Mouse (Mus musculus): ENCODE data around the gene Pdzd9. TPM values are rescaled to one million over a fixed set of nuclear protein-coding genes. Genes with fewer than 3 reads are reported as not detected.
"Not testable (repeated sequence)": the region's sequence is repeated elsewhere in the genome, so short reads cannot be mapped to it uniquely, and the experiment has no call there.

Gene Pdzd9
- 0.24 and 0.41 TPM in 2 replicates for polyA plus RNA-seq (2016; fragmentation: Nextera tagmentation; extraction: Ambion mirVana)

DNA sequence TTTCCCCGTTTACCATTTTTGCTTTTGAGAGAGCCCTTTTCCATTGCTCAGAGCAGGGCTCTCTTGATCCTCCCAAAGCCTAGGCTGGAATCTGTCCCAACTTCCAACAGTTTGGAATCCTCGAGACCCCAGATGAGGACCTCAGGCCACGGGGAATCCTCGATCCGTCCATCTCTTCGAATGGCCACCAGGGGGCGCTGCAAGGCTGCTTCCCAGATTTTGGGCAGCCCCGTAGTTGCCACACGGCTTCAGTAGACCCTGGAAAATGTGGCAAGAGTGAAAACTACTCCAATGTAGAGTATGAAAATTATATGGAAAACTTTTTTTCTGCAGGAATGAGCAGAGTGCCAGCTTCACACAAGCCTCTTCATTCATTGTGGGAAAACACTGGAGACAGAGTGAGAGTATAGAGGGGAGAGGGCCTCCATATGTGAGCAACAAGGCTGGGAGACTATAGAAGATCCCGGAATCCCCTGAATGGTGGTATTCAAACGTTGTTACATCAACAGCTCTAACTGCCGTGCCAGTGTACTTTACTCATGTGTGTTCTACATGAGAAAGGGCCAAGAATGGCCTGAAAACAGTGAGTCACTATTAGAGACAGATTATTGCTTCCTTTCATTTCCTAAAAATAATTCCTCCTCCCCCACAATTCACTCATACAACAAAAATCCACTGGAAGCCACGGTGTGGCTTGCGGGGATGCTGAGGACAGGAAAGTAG is at the start of gene Pdzd9:
TSS of gene Pdzd9 (minus strand) at position 191 of the 723 bp plus-strand sequence.
- 27% methylated on average over 14 of the region's 14 CpGs for WGBS
- no peak within 1 kb of the TSS for H3K4me3 ChIP-seq
- no peaks in the 10 kb centered on the region for H3K36me3 ChIP-seq
- no peaks in the 10 kb centered on the region for H3K27me3 ChIP-seq (ENCODE audit: low read depth, poor library complexity, severe bottlenecking)
- H3K4me1 ChIP-seq: no peaks in the 10 kb centered on the region
- peak; percentile 81 for DNase-seq (ENCODE audit: low spot score)
- H3K27ac ChIP-seq (replicated peaks): no peak within 1 kb of the TSS
- H3K9me3 ChIP-seq (replicated peaks): no peaks in the 10 kb centered on the region

DNA sequence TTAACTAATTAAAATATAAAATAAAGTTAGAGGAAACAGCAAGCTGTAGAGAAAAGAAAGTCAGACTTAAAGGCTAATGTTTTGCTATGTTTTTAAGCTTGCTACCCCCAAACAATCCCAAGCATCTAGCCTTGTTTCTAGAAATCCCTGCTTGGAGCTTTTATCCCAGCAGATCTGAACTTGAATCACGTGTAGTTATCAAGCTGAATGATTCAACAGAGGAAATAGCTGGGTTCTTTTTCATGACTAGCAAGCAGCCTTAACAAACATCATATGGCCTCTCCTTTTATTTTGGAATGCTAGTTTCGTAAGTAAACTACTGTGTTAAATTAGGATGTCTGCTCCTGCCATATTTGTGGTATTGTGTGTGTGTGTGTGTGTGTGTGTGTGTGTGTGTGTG is 47.1 kb upstream of the Pdzd9 start:
- H3K36me3 ChIP-seq: peaks cover 23% of the 10 kb centered on the region
- no peak overlapping the region for H3K27ac ChIP-seq (replicated peaks)
- no peaks in the 10 kb centered on the region for H3K9me3 ChIP-seq (replicated peaks)
- H3K4me1 ChIP-seq: peaks cover under 1% of the 10 kb centered on the region
- H3K27me3 ChIP-seq (ENCODE audit: low read depth, poor library complexity, severe bottlenecking): no peaks in the 10 kb centered on the region
- WGBS: 88% methylated on average over 2 of the region's 2 CpGs
- no peak for DNase-seq (ENCODE audit: low spot score)
- H3K4me3 ChIP-seq: no peak overlapping the region

DNA sequence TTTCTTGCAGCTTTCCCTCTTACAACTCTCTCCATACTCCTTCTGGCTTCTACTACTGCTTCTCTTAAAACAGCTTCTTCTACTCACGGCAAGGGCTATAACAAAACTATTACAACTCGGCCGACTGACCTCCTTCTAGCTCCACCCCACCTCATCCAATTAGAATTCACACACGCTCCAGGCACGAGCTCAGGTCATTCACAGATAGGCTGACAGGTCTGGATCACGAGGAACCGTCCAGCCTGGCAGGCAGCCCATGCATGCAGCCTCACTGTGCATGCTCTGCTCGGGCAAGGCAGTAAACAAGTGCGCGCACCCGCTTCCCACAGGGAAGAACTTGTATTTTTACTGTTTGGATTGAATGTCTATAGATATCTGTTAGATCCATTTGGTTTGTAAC is 43.8 kb upstream of the Pdzd9 start:
- peaks cover 11% of the 10 kb centered on the region for H3K36me3 ChIP-seq
- H3K4me3 ChIP-seq; H3K27me3 ChIP-seq (ENCODE audit: low read depth, poor library complexity, severe bottlenecking); H3K9me3 ChIP-seq (replicated peaks); DNase-seq (ENCODE audit: low spot score); H3K4me1 ChIP-seq; H3K27ac ChIP-seq (replicated peaks): not testable (repeated sequence)
- WGBS: 96% methylated on average over 11 of the region's 11 CpGs

DNA sequence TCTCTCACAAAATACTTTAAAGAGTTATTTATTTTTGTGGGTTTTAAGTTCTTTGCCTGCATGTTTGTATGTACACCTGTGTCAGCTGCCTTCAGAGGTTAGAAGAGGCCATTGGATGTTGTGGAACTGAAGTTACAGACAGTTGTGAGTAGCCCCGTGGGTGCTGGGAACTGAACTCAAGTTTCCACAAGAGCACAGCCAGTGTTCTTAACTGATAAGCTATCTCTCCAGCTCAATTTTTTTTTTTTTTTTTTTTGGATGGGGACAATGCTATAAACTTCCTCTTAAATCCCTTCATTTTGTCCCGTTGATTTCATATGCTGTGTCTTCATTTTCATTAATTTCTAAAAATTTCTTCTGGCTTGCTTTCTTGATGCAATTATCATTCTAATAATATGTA is 43.1 kb upstream of the Pdzd9 start:
- Histone ChIP-seq H3K4me1 (no peaks in the 10 kb centered on the region), H3K27me3 (ENCODE audit: low read depth, poor library complexity, severe bottlenecking) (no peaks in the 10 kb centered on the region), H3K36me3 (peaks cover 11% of the 10 kb centered on the region), H3K4me3 (no peak overlapping the region), H3K9me3 (replicated peaks) (no peaks in the 10 kb centered on the region), H3K27ac (replicated peaks) (no peak overlapping the region)
- 93% methylated on average over 2 of the region's 2 CpGs for WGBS
- DNase-seq (ENCODE audit: low spot score): no peak

DNA sequence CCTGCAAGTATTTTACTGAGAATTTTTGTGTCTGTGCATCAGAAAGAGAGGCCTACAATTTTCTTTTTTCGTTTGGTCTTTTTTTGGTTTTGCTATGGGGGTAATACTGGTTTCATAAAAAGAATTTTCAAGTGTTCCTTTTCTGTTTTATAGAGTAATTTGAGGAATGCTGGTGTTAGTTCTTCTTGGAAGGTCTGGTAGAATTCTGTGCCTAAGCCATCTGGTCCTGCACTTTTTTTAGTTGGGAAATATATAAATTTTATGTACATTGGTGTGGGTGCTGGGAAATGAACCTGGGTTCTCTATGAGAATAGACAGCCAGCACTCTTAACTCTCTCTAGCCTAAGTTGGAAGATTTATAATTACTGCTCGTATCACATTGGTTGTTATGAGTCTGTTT is 41.9 kb upstream of the Pdzd9 start:
- Histone ChIP-seq H3K4me3 (no peak overlapping the region), H3K4me1 (no peaks in the 10 kb centered on the region), H3K27ac (replicated peaks) (no peak overlapping the region), H3K27me3 (ENCODE audit: low read depth, poor library complexity, severe bottlenecking) (no peaks in the 10 kb centered on the region), H3K9me3 (replicated peaks) (no peaks in the 10 kb centered on the region), H3K36me3 (peaks cover 11% of the 10 kb centered on the region)
- WGBS: 95% methylated on average over 2 of the region's 2 CpGs
- DNase-seq (ENCODE audit: low spot score): no peak

DNA sequence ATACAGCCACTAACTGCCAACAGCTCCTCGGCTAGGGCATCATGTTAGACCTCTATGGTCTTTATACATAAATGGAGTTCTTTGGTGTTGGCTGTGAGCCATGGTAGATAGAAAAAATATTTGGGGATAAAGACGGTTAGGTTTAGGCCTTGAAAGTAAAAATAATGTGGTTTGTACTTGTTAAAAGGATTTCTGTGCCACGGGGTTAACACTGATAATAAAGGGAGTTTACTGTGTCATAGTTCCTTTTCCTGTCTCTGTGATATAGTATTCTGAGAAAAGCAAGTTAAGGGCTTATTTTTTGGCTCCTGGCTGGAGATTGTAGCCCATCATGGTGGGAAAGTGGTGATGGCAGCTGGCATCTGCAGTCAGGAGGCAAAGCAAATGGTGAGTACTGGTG is 33.7 kb upstream of the Pdzd9 start:
- no peak overlapping the region for H3K27ac ChIP-seq (replicated peaks)
- H3K9me3 ChIP-seq (replicated peaks): no peaks in the 10 kb centered on the region
- H3K4me1 ChIP-seq: no peaks in the 10 kb centered on the region
- H3K4me3 ChIP-seq: no peak overlapping the region
- DNase-seq (ENCODE audit: low spot score): no peak
- H3K36me3 ChIP-seq: no peaks in the 10 kb centered on the region
- no peaks in the 10 kb centered on the region for H3K27me3 ChIP-seq (ENCODE audit: low read depth, poor library complexity, severe bottlenecking)
- WGBS: 93% methylated on average over 3 of the region's 3 CpGs

DNA sequence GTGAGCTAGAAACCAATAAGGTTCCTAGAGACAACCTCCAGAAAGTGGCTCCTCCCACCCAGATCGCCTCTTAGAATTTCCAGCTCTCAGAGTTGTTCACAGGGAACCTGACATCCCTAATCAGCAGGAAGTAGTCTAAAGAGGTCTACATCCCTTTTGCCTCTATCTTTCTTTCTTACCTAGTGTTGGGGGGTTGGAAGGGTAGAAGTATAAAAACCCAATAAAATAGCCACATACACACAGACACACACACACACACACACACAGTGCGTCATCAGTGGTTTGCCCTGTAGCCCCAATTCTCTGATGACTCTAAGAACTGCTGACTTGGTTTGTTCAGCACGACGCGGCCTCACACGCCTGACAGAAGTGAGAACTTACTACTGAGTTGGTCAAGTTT is 29.4 kb upstream of the Pdzd9 start:
- H3K36me3 ChIP-seq: peaks cover 11% of the 10 kb centered on the region
- H3K27ac ChIP-seq (replicated peaks): no peak overlapping the region
- no peak overlapping the region for H3K4me3 ChIP-seq
- 87% methylated on average over 6 of the region's 6 CpGs for WGBS
- H3K4me1 ChIP-seq: peaks cover 10% of the 10 kb centered on the region
- H3K9me3 ChIP-seq (replicated peaks): no peaks in the 10 kb centered on the region
- no peaks in the 10 kb centered on the region for H3K27me3 ChIP-seq (ENCODE audit: low read depth, poor library complexity, severe bottlenecking)
- no peak for DNase-seq (ENCODE audit: low spot score)

DNA sequence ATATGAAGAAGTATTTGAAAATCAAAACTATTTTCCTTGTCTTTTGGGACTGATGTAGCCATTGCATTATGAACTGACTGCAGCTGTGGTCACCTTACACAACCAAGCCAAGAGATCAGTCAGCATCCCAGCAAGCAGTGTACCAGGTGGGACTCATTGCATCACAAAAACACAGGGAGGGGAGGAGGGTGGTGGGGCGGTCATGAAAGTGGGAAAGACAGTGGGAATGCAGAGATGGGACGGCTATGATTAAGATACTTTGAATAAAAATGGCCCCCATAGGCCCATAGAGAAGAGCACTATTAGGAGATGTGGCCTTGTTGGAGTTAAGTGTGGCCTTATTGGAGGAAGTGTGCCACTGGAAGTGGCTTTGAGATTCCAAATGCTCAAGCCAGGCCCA is 26.2 kb upstream of the Pdzd9 start:
- no peak for DNase-seq (ENCODE audit: low spot score)
- Histone ChIP-seq H3K27ac (replicated peaks) (no peak overlapping the region), H3K4me1 (peaks cover 10% of the 10 kb centered on the region), H3K4me3 (no peak overlapping the region), H3K9me3 (replicated peaks) (no peaks in the 10 kb centered on the region), H3K27me3 (ENCODE audit: low read depth, poor library complexity, severe bottlenecking) (no peaks in the 10 kb centered on the region), H3K36me3 (peaks cover 22% of the 10 kb centered on the region)
- WGBS: 87% methylated on average over 2 of the region's 2 CpGs

DNA sequence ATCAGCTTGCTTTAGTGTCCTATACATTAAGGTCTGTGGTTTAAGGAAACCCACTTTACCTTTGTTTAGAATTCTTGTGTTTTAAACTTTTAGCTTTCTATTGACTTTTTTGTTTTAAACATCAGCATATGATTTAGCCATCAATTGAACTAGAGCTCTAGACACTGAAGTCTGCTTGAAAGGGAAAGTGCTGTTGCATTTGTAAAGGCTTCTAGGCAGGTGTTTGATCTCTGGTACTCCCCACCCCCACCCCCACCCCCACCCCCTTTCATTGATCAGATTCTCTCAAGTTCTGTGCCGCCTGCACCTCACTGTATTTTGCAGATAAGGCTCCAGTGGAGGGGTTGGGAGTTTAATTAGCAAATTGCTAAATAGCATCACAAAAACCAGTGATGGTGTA is 25.5 kb upstream of the Pdzd9 start:
- H3K4me1 ChIP-seq: peaks cover 10% of the 10 kb centered on the region
- H3K27me3 ChIP-seq (ENCODE audit: low read depth, poor library complexity, severe bottlenecking): no peaks in the 10 kb centered on the region
- H3K9me3 ChIP-seq (replicated peaks): no peaks in the 10 kb centered on the region
- WGBS: 71% methylated on average over 1 of the region's 1 CpGs
- DNase-seq (ENCODE audit: low spot score): no peak
- H3K27ac ChIP-seq (replicated peaks): no peak overlapping the region
- peaks cover 29% of the 10 kb centered on the region for H3K36me3 ChIP-seq
- H3K4me3 ChIP-seq: no peak overlapping the region

DNA sequence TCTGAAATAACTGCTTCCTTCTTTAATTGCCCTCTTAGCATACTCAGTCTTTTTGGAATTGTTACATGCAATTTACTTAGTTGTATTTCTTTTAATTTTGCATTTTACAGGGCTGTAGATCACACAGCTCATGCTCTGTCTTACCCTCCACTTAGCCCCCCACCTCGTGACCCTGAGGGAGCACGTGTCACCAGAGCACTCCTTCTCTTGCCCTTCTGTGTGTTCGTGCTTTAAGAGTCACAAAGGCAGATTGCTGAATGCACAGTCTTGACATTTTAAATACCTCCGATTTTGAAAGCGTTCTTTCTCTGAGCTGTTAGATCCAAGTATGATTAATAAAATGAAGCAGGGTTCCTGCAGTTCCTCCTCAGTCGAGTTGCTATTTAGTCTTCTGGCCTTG is 25.1 kb upstream of the Pdzd9 start:
- H3K27me3 ChIP-seq (ENCODE audit: low read depth, poor library complexity, severe bottlenecking): no peaks in the 10 kb centered on the region
- H3K36me3 ChIP-seq: peaks cover 33% of the 10 kb centered on the region
- H3K4me1 ChIP-seq: peaks cover 10% of the 10 kb centered on the region
- H3K9me3 ChIP-seq (replicated peaks): no peaks in the 10 kb centered on the region
- DNase-seq (ENCODE audit: low spot score): no peak
- no peak overlapping the region for H3K27ac ChIP-seq (replicated peaks)
- WGBS: 32% methylated on average over 6 of the region's 6 CpGs
- no peak overlapping the region for H3K4me3 ChIP-seq

DNA sequence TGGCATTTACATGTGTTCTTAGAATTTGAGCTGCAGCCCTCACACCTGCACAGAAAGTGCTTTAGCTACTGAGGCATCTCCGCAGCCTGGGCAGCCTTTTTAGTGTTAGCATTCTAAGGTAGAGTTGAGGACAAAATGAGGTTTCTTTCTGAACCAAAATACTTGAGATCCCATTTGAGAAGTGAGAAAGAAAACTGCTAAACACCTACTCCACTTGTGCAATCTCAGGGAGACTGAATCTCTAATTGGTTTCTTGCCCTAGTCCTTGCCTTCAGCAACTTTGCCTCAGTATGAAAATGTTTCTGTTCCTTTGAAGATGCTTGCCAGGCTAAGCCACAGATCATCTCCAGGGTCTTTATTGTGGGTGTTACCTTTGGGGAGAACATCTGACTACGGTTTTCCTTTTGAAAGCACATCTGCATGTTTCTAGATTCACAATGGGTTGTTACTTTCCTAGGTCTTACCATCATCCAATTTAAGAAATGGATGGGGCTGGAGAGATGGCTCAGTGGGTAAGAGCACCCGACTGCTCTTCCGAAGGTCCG is 23.8 kb upstream of the Pdzd9 start:
- Histone ChIP-seq H3K36me3 (peaks cover 36% of the 10 kb centered on the region), H3K27me3 (ENCODE audit: low read depth, poor library complexity, severe bottlenecking) (no peaks in the 10 kb centered on the region), H3K9me3 (replicated peaks) (no peaks in the 10 kb centered on the region), H3K4me1 (peaks cover 10% of the 10 kb centered on the region), H3K4me3 (no peak overlapping the region), H3K27ac (replicated peaks) (no peak overlapping the region)
- DNase-seq (ENCODE audit: low spot score): no peak
- WGBS: 96% methylated on average over 5 of the region's 5 CpGs

DNA sequence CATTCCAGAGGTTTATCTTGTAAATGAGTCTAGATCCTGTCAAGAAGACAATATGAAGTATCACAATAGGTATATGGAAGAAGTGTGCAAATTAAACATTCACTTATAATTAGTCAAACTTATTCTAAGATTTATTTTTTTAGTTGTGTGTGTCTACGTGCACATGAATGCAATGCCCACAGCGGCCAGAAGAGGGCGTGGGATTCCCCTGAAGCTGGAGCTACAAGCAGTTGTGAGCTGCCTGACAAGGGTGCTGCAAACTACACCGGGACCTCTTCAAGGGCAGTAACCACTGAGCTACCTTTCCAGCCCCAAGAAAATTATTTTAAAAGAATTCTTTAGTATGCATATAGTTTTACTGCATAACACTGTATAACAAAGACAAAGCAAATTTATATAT is 20.5 kb upstream of the Pdzd9 start:
- Histone ChIP-seq H3K9me3 (replicated peaks) (no peaks in the 10 kb centered on the region), H3K36me3 (peaks cover 26% of the 10 kb centered on the region), H3K4me3 (no peak overlapping the region), H3K27ac (replicated peaks) (no peak overlapping the region), H3K27me3 (ENCODE audit: low read depth, poor library complexity, severe bottlenecking) (no peaks in the 10 kb centered on the region), H3K4me1 (peaks cover 8% of the 10 kb centered on the region)
- no peak for DNase-seq (ENCODE audit: low spot score)
- 70% methylated on average over 4 of the region's 4 CpGs for WGBS

DNA sequence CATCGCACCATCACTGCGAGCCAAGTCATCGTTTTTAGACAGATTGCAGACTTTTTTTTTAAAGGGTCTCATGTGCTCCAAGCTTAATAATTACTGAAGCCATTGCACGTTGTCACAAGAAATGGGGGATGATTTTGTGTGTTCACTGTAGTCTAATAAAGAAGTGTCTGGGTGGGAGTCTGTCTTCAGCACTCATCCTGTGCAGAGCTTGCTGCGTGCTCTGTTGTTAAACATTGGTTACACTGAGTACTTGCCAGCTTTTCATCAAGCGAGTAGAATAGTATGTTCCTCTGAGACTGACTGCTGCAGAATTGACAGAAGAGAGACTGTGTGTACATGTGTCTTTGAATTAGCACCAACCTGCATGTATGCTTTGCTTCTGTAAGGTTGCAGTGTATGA is 15.1 kb upstream of the Pdzd9 start:
- peaks cover 3% of the 10 kb centered on the region; the same call in 1 of the 2 replicates for H3K4me1 ChIP-seq
- no peak overlapping the region for H3K27ac ChIP-seq (replicated peaks)
- peaks cover 4% of the 10 kb centered on the region; the same call in 1 of the 2 replicates for H3K36me3 ChIP-seq
- no peaks in the 10 kb centered on the region for H3K9me3 ChIP-seq (replicated peaks)
- no peaks in the 10 kb centered on the region for H3K27me3 ChIP-seq (ENCODE audit: low read depth, poor library complexity, severe bottlenecking)
- H3K4me3 ChIP-seq: no peak overlapping the region
- no peak for DNase-seq (ENCODE audit: low spot score)
- WGBS: 91% methylated on average over 6 of the region's 6 CpGs
